Mouse (Mus musculus): Measurements from ENCODE around the gene A430033K04Rik.

The A430033K04Rik gene

GRCm38 (mm10) chr5:138694036-138694435 lies 71.4 kb downstream of the A430033K04Rik start:
- in situ Hi-C loops (cut with MboI; ENCODE audit: unreplicated experiment in 2 of 2) = no loop called here

- in situ Hi-C loops (cut with MboI; ENCODE audit: unreplicated experiment in 2 of 2) = no loop called here
These were observed 72.0 kb downstream of the A430033K04Rik start for GRCm38 (mm10) chr5:138694496-138695167.

GRCm38 (mm10) chr5:138697466-138697865 lies 74.8 kb downstream of the A430033K04Rik start:
- in situ Hi-C loops (cut with MboI; ENCODE audit: unreplicated experiment in 2 of 2) = no loop called here

Data from v-Abl transformed pro-B cells (cell line).